Mouse (Mus musculus) lung, postnatal 4 days (tissue): ENCODE measurements around the gene Ppp4c.

Experiments used
- DNase-seq, 2 experiments: peaks; one replicate each; pipeline ENCODE4 v3.0.0; 2021

The Ppp4c gene

DNA sequence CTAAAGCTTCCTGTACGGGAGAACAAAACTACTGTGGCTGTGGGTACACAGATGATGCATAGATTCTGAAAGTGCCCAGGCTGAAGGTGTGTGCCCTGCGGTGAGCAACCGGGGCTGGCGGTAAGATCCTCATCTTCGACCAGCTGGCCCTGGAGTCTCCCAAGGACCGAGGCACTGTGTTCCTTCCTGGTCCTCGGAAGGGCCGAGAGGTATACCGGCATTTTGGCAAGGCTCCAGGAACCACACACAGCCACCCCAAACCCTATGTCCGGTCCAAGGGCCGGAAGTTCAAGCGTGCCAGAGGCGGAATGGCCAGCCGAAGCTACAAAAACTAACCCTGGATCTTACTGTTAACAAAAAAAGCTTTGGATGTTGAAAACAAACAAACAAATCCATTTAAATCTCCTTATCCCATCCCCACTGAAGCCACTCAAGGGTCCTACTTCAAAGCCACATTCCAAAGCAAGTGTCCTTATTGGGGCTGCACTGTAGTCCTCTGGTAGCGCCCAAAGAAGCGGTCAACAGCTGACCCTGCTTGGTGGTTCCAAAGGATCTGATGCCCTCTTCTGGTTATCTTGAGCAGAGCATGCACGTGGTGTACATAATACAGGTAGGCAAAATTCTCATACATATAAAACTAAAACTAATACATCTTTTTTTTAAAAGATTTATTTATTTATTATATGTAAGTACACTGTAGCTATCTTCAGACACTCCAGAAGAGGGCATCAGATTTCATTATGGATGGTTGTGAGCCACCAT lies 42.5 kb downstream of the Ppp4c start:
- no peak for DNase-seq

DNA sequence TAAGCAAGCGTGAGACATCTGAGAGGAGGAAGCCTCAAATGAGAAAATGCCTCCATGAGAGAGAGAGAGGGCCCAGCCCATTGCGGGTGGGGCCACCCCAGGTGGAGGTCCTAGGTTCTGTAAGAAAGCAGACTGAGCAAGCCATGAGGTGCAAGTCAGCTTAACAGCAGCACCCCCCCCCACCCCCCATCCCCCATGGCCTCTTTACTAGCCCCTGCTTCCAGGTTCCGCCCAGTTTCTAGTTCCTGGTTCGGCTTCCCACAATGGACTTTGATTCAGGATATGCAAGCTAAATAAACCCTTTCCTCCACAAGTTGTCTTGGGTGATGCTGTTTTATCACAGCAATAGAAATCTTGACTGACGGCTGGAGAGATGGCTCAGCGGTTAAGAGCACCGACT lies 43.5 kb downstream of the Ppp4c start:
- DNase-seq, result no peak

DNA sequence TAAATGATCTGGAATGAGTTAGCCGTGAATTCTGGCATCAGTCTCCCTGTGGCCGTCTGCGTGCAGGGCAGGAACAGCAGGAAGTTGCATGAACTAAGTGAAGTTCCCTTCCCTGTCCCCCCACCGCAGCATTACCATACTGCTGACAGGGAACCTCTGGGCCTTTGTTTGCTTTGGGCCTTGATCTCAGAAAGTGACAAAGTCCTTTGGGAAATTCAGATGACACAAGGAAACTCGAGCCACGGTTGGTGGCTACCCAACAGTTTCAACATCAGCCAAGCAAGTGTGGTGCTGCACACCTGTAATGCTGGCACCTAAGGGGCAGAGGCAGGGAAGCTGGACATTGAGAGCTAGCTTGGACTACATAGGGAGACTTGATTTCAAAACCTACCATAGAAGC lies 45.5 kb downstream of the Ppp4c start:
- peak; percentile 37 to 45 for DNase-seq

DNA sequence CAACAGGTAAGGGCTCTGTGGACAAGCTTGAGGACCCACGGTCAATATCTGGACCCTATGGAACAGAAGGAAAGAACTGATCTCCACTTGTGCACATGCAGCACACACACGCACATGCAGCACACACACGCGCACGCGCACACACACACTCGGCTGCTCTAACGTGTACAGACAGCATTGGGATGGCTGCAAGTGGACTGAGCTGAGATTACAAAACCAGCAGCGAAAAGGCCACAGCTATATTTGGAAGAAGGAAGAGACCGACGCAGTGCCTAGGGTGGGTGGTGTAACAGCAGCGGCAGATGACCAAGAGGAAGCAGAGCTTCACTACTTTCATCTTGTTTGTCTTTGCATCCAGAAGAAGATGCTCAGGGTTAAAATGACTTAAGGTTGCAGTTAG lies 46.2 kb downstream of the Ppp4c start:
- DNase-seq, result peak; percentile 44 to 52

DNA sequence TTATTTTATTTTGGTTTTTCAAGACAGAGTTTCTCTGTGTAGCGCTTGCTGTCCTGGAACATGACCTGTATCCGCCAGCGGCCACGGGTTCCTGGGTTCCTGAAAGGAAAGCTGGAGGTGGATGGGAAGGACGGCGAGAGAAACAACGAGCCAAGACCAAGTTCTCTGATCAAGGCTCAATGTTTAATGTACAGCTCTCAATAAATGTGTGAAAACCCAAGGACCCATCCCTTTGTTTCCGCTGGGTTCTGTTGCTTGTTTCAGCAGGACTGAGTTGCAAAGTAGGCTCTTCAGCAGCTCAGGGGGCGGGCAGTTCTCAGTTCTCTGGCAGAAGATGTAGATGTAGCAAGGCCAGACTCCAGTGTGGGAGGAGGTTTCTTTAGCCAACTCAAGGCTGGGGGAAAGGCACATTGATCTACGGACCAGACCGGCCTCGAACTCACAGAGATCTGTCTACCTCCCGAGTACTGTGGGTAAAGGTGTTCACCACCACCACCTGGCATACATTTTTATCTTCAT lies 50.3 kb downstream of the Ppp4c start:
- no peak for DNase-seq

DNA sequence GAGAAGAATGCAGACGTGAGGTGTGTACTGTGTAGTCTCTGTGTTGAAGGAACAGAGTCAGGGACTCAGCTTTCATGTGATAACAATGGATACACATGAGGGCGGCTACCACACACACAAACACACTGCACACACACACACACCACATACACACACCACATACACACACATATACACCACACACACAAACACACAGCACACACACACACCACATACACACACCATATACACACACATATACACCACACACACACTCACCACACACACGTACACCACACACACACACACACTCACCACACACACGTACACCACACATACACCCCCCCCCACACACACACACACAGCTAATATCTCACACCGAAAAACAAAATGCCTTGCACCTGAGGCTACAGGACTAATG lies 50.8 kb downstream of the Ppp4c start:
- no peak for DNase-seq

DNA sequence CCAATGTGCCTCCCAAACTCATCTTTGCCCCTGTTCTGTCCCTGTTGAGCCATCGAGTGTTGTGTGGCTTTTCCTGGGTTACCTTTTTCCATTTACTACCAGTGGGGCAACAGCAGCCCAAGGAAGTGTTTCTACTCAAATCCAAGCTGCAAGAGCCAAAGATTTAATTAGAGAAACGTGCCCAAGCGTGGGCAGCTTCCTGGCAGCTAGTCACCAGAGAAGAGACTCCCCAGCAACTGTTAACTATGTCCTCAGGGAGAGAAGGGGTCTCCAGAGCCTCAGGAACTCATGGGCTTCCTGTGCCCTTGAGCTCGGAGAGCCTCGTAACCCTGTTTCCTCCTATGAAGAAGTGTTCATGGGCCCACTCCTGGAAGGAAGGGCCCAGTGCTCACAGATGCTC lies 51.3 kb downstream of the Ppp4c start:
- no peak for DNase-seq

DNA sequence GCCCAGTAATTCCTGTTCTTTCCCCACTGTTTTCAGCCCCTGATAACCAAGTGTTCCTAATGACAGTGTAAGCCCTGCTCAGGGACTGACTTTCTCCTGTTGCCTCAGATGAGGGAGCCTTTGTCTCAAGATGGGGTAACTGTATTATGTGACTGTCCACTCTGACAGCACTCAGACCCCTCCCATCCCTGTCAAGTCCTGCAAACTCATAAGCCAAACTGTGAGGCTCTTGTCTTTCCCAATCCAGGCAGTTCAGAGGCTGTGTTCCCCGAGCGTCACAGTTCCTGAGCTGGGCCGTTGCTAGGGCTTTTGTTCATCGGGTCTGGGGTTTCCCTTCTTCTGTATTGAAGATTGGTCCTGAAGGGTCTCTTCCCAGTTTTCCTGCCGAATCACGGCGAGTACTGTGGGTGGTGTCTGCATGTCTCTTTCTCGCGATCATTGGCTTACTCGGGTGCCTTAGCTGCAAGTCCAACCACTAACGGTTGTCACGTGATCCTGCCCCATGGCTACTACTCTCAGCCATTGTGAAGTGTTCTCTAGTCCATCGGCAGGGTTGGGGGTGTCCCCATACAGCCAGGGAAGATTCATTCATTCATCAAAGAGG lies 52.1 kb downstream of the Ppp4c start:
- no peak for DNase-seq

DNA sequence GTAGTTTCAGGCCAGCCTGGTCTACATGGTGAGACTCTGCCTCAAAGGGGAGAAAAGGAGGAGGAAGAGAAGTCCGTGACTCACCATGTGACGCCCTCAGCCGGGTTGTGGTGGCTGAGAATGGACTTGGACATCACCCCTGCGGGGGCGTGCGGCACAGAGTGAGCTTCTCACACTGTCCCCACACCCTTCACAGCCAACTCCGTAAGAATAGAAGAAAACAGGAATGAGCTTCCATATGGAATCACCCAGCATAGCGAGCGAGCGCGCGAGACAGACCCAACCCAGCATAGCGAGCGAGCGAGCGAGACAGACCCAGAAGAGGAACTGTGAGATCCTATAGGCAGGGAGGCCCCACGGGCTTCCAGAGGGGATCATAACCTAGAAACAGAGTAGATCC lies 52.7 kb downstream of the Ppp4c start:
- peak in 1 of 2 experiments; percentile 40 for DNase-seq

DNA sequence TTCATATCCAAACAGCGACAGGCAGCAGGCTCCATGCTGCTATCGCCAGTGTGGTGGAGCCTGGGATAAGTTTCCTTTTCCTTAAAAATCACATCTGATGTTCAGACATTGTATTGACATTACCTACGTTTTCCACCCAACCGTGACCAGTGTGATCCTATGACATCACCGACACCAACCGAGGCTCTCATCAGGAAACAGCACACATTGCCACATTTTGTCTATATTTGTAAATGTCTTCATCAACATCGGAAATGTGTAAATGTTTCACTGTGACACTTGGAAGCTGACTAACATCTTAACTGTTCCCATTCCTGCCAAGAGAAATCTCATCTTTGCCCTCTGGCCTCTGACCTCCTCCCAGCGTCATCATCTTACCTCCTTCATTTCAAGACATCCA lies 56.2 kb downstream of the Ppp4c start:
- DNase-seq, result no peak
